Mouse (Mus musculus) hindbrain, postnatal 0 days (tissue): Measurements from ENCODE around the gene Xlr5a. TPM values are rescaled to one million over a fixed set of nuclear protein-coding genes. Genes with fewer than 3 reads are reported as not detected.

Experiments
- ATAC-seq: fragments of 200-750 bp; cut with Nextera tagmentation; 2 replicates; pipeline ENCODE4 v1.8.0; 2017; ENCODE audit warnings: mild to moderate bottlenecking, moderate TSS enrichment, moderate library complexity
- DNase-seq: peaks from one replicate; pipeline ENCODE4 v3.0.0-alpha.2; 2015; ENCODE audit warnings: low spot score
- H3K27ac ChIP-seq: fragments of 300-500 bp; sonication (generic); 2 replicates; pipeline ENCODE4 v1.5.1; 2014; ENCODE audit warnings: mild to moderate bottlenecking
- H3K27me3 ChIP-seq: fragments of 300-500 bp; sonication (generic); 2 replicates; pipeline ENCODE4 v1.6.1; 2014; ENCODE audit warnings: low read length, mixed read lengths; ENCODE audit not compliant: insufficient read depth
- H3K36me3 ChIP-seq: fragments of 300-500 bp; sonication (generic); 2 replicates; pipeline ENCODE4 v1.6.1; 2014; ENCODE audit warnings: low read length, mixed read lengths; ENCODE audit not compliant: insufficient read depth
- H3K4me1 ChIP-seq: fragments of 300-500 bp; sonication (generic); 2 replicates; pipeline ENCODE4 v1.6.1; 2014; ENCODE audit warnings: antibody characterized with exemption, low read length, mixed read lengths; ENCODE audit not compliant: insufficient read depth
- H3K4me2 ChIP-seq: fragments of 300-500 bp; sonication (generic); 2 replicates; pipeline ENCODE4 v1.6.1; 2014; ENCODE audit warnings: low read depth, mild to moderate bottlenecking, low read length, moderate library complexity, mixed read lengths
- H3K4me3 ChIP-seq: fragments of 300-500 bp; sonication (generic); 2 replicates; pipeline ENCODE4 v1.5.1; 2014; ENCODE audit warnings: low read length
- H3K9ac ChIP-seq: fragments of 300-500 bp; sonication (generic); replicated peaks from 2 replicates; pipeline ENCODE4 v1.6.1; 2014; ENCODE audit warnings: mild to moderate bottlenecking, low read length, moderate library complexity, mixed read lengths
- H3K9me3 ChIP-seq: fragments of 300-500 bp; sonication (generic); 2 replicates; pipeline ENCODE4 v1.6.1; 2016; ENCODE audit warnings: low read length, mixed read lengths
- CTCF ChIP-seq: IDR thresholded peaks from 2 replicates; pipeline ENCODE4 v1.5.1; 2016; ENCODE audit warnings: antibody characterized with exemption, control low read depth, low read depth
- WGBS: fragments of 180-500 bp; shearing (Covaris S2); extraction: QIAGEN DNeasy Blood & Tissue Kit; methylation state at CpG from one replicate; pipeline ENCODE4 v1.1.7; 2014; 5-methylcytosine and 5-hydroxymethylcytosine counted together
- polyA plus RNA-seq: library from polyadenylated mRNA; unstranded; fragments of >200 nt; fragmentation: Nextera tagmentation; extraction: Ambion mirVana; gene quantifications from 2 replicates; pipeline ENCODE4 v1.2.1, GENCODE M21; 2015
- total RNA-seq: library from RNA; depleted of rRNA; stranded (reverse); fragments of >200 nt; gene quantifications from 2 replicates; pipeline ENCODE4 v1.2.3, GENCODE M21; 2014; rRNA removed

Gene Xlr5a
- total and polyA plus RNA-seq, 2 experiments from 2014 or later, result not detected

DNA sequence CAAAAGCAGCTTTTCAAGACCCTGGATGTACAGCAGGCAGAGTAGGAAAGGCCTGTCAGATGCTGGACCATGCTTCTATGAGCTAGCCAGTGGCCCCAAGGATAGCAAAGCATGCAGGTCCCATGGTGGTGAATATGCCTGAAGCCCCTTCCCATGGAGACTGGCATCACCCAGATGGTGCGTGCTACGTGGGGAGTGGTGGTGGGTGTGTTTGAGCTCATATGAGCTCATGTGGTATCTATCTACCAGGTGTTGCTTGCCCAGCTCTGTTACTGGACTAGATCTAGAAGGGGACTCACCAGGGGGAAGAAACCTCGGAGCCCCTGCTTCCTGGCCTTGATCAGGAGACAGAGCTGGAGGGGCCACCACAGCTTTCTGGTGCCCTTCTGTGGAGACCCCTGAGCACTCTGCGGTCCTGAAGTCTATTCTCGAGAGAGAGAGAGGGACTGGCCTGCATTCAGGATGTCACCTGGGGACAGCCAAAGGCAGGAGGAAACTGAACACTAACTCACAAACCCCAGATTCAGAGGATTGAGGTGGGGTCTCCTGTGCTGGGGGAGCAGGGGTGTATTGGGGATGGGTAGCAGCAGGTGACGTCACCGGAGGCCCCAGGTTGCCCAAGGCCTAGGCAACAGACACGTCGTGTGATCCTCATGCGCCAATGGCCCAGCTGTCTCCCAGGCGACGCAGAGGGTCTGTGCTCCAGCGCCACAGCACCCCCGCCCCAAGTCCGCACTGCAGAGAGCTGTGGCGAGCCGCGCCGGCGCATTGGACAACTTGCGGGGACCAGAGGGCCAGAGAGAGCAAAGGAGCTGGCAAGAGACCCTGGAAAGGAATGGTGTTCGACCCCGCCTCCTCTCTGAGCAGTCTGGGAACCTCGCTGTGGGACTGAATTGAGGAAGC is 229.0 kb downstream of the Xlr5a start:
- peak overlapping the region; percentile 56 for H3K27ac ChIP-seq
- H3K4me1 ChIP-seq, result no peaks in the 10 kb centered on the region
- H3K4me2 ChIP-seq, result peak overlapping the region; percentile 60
- peak; percentile 95 for ATAC-seq
- no peaks in the 10 kb centered on the region for H3K27me3 ChIP-seq
- TF ChIP-seq CTCF, result no peak
- peak overlapping the region; percentile 40 for H3K4me3 ChIP-seq
- no peaks in the 10 kb centered on the region for H3K9me3 ChIP-seq
- H3K36me3 ChIP-seq, result no peaks in the 10 kb centered on the region
- H3K9ac ChIP-seq, result peak overlapping the region; percentile 52
- peak; percentile 72 for DNase-seq
- 39% methylated on average over 24 of the region's 24 CpGs for whole genome bisulfite sequencing

DNA sequence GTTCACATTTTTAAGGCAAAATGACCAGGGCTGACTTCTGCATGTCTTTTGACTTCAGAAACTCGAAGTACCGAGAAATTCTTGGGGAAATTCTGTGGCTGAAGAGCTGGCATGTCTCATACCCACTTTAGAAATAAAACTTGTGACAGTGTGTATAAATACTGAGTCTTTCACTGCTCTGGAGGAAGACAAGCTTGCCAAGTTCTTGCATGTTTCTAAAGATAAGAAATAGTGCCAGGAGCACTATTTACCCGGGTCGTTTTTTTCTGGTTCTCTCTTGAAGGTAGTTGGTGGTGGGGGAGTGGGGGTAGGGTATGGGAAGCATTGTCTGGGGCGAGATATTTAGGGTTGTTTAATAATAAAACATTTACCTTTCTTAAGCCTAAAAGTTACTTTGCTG is 230.5 kb downstream of the Xlr5a start:
- no peaks in the 10 kb centered on the region for H3K27me3 ChIP-seq
- ATAC-seq, result no peak
- no peak overlapping the region for H3K4me2 ChIP-seq
- no peak overlapping the region for H3K9ac ChIP-seq
- 57% methylated on average over 5 of the region's 5 CpGs for WGBS
- no peak overlapping the region for H3K4me3 ChIP-seq
- H3K9me3 ChIP-seq, result no peaks in the 10 kb centered on the region
- H3K36me3 ChIP-seq, result no peaks in the 10 kb centered on the region
- H3K4me1 ChIP-seq, result no peaks in the 10 kb centered on the region
- no peak for DNase-seq
- TF ChIP-seq CTCF, result no peak
- H3K27ac ChIP-seq, result no peak overlapping the region

DNA sequence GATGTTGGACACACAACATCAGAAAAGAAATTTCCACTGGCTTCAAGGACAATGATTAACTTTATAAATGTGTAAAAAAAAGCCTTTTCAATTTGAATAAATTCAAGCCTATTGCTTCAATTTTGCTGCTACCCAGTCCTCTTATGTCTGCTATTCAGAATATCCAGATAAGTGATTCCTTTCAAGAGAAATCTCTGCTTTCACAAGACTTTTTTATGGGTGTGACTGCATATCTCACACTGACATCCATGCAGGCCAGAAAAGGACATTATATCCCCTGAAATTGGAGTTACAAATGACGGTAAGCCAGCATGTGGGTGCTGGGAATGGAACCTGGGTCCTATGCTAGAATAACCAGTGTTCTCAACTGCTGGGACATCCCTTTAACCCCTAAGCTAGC is 231.2 kb downstream of the Xlr5a start:
- no peak for DNase-seq
- H3K36me3 ChIP-seq, result no peaks in the 10 kb centered on the region
- H3K27me3 ChIP-seq, result no peaks in the 10 kb centered on the region
- WGBS, result 88% methylated on average over 1 of the region's 1 CpGs
- no peak for TF ChIP-seq CTCF
- no peaks in the 10 kb centered on the region for H3K9me3 ChIP-seq
- no peak overlapping the region for H3K9ac ChIP-seq
- no peaks in the 10 kb centered on the region for H3K4me1 ChIP-seq
- H3K4me2 ChIP-seq, result no peak overlapping the region
- no peak for ATAC-seq
- H3K4me3 ChIP-seq, result no peak overlapping the region
- no peak overlapping the region for H3K27ac ChIP-seq

Other genes with a start within 250 kb of the Xlr5a start
- gene Pnma3, start 228.2 kb downstream of the Xlr5a start, total RNA-seq, result 10.6 and 15.0 TPM in 2 replicates
- 5.5 and 5.7 TPM in 2 replicates for gene Pnma3, start 228.2 kb downstream of the Xlr5a start, polyA plus RNA-seq
- not detected in 2 replicates for gene Xlr4a, start 210.5 kb downstream of the Xlr5a start, total RNA-seq
- 0.35 TPM in 1 of 2 replicates, not detected in the other for gene Xlr4a, start 210.5 kb downstream of the Xlr5a start, polyA plus RNA-seq
- 1.2 and 2.6 TPM in 2 replicates for gene Xlr3a, start 195.9 kb downstream of the Xlr5a start, total RNA-seq
- gene Xlr3a, start 195.9 kb downstream of the Xlr5a start, polyA plus RNA-seq, result 2.1 and 4.0 TPM in 2 replicates
- gene Gm14685, start 175.9 kb downstream of the Xlr5a start, total RNA-seq, result 0.75 and 2.1 TPM in 2 replicates
- gene Gm14685, start 175.9 kb downstream of the Xlr5a start, polyA plus RNA-seq, result 1.0 and 1.2 TPM in 2 replicates
- gene Xlr5b, start 144.2 kb downstream of the Xlr5a start, total RNA-seq, result not detected in 2 replicates
- not detected in 2 replicates for gene Xlr5b, start 144.2 kb downstream of the Xlr5a start, polyA plus RNA-seq
- 0.05 and 2.1 TPM in 2 replicates for gene DXBay18, start 143.5 kb downstream of the Xlr5a start, total RNA-seq
- gene DXBay18, start 143.5 kb downstream of the Xlr5a start, polyA plus RNA-seq, result 0.18 TPM in 1 of 2 replicates, not detected in the other
- gene Spin2d, start 116.0 kb downstream of the Xlr5a start, total RNA-seq, result not detected in 2 replicates
- not detected in 2 replicates for gene Spin2d, start 116.0 kb downstream of the Xlr5a start, polyA plus RNA-seq
- gene Xlr3b, start 100.8 kb downstream of the Xlr5a start, total RNA-seq, result 4.9 and 5.8 TPM in 2 replicates
- 7.4 and 15.5 TPM in 2 replicates for gene Xlr3b, start 100.8 kb downstream of the Xlr5a start, polyA plus RNA-seq
- not detected in 2 replicates for gene Xlr4b, start 78.6 kb downstream of the Xlr5a start, total RNA-seq
- gene Xlr4b, start 78.6 kb downstream of the Xlr5a start, polyA plus RNA-seq, result 0.26 and 0.63 TPM in 2 replicates
- gene F8a, start 64.7 kb downstream of the Xlr5a start, total RNA-seq, result 36.4 and 40.1 TPM in 2 replicates
- 32.9 and 33.7 TPM in 2 replicates for gene F8a, start 64.7 kb downstream of the Xlr5a start, polyA plus RNA-seq
- gene Xlr4c, start 49.8 kb downstream of the Xlr5a start, total RNA-seq, result not detected in 2 replicates
- gene Xlr4c, start 49.8 kb downstream of the Xlr5a start, polyA plus RNA-seq, result 0.31 and 0.53 TPM in 2 replicates
- not detected in 2 replicates for gene Xlr3c, start 27.6 kb downstream of the Xlr5a start, total RNA-seq
- gene Xlr3c, start 27.6 kb downstream of the Xlr5a start, polyA plus RNA-seq, result 0.15 and 0.59 TPM in 2 replicates
- not detected in 2 replicates for gene Xlr5c, start within 50 bp of the Xlr5a start, total RNA-seq
- not detected in 2 replicates for gene Xlr5c, start within 50 bp of the Xlr5a start, polyA plus RNA-seq
- gene Gm45015, start 43.9 kb upstream of the Xlr5a start, total RNA-seq, result not detected in 2 replicates
- not detected in 2 replicates for gene Gm45015, start 43.9 kb upstream of the Xlr5a start, polyA plus RNA-seq
- 35.8 and 40.2 TPM in 2 replicates for gene Zfp275, start 49.6 kb upstream of the Xlr5a start, total RNA-seq
- 5.3 and 5.5 TPM in 2 replicates for gene Zfp275, start 49.6 kb upstream of the Xlr5a start, polyA plus RNA-seq
- gene Gm18336, start 105.8 kb upstream of the Xlr5a start, total RNA-seq, result 0.14 and 0.16 TPM in 2 replicates
- gene Gm18336, start 105.8 kb upstream of the Xlr5a start, polyA plus RNA-seq, result 0.06 TPM in 1 of 2 replicates, not detected in the other
- gene Zfp92, start 118.1 kb upstream of the Xlr5a start, total RNA-seq, result 4.5 TPM in 2 replicates
- 1.0 and 1.2 TPM in 2 replicates for gene Zfp92, start 118.1 kb upstream of the Xlr5a start, polyA plus RNA-seq
- not detected in 2 replicates for gene Trex2, start 142.4 kb upstream of the Xlr5a start, total RNA-seq
- gene Trex2, start 142.4 kb upstream of the Xlr5a start, polyA plus RNA-seq, result not detected in 2 replicates
- 22.0 and 33.5 TPM in 2 replicates for gene Haus7, start 166.1 kb upstream of the Xlr5a start, total RNA-seq
- 62.8 and 63.7 TPM in 2 replicates for gene Haus7, start 166.1 kb upstream of the Xlr5a start, polyA plus RNA-seq
- 51.9 and 68.9 TPM in 2 replicates for gene Bgn, start 190.6 kb upstream of the Xlr5a start, total RNA-seq
- 17.9 and 23.7 TPM in 2 replicates for gene Bgn, start 190.6 kb upstream of the Xlr5a start, polyA plus RNA-seq
- gene Atp2b3, start 210.1 kb upstream of the Xlr5a start, total RNA-seq, result 40.9 and 44.0 TPM in 2 replicates
- 8.1 and 8.2 TPM in 2 replicates for gene Atp2b3, start 210.1 kb upstream of the Xlr5a start, polyA plus RNA-seq